Mouse (Mus musculus) stomach, embryonic 15.5 days (tissue): ENCODE data around the gene Nup88. TPM values are rescaled to one million over a fixed set of nuclear protein-coding genes. Genes with fewer than 3 reads are reported as not detected.

ENCODE experiments used
- ATAC-seq: fragments of 200-750 bp; cut with Nextera tagmentation; 2 replicates; pipeline ENCODE4 v1.8.0; 2017; ENCODE audit warnings: low read depth, moderate number of reproducible peaks, moderate TSS enrichment; ENCODE audit not compliant: insufficient read depth, low FRiP score
- H3K27ac ChIP-seq: fragments of 300-500 bp; sonication (generic); 2 replicates; pipeline ENCODE4 v1.5.1; 2015; ENCODE audit warnings: mild to moderate bottlenecking, inconsistent platforms
- H3K27me3 ChIP-seq: fragments of 300-500 bp; sonication (generic); replicated peaks from 2 replicates; pipeline ENCODE4 v1.6.1; 2015; ENCODE audit warnings: inconsistent platforms
- H3K36me3 ChIP-seq: fragments of 300-500 bp; sonication (generic); 2 replicates; pipeline ENCODE4 v1.6.1; 2015; ENCODE audit warnings: inconsistent platforms
- H3K4me1 ChIP-seq: fragments of 300-500 bp; sonication (generic); 2 replicates; pipeline ENCODE4 v1.6.1; 2015; ENCODE audit warnings: inconsistent platforms
- H3K4me2 ChIP-seq: fragments of 300-500 bp; sonication (generic); 2 replicates; pipeline ENCODE4 v1.6.1; 2015; ENCODE audit warnings: mild to moderate bottlenecking, inconsistent platforms
- H3K4me3 ChIP-seq: fragments of 300-500 bp; sonication (generic); replicated peaks from 2 replicates; pipeline ENCODE4 v1.5.1; 2015; ENCODE audit warnings: inconsistent platforms
- H3K9ac ChIP-seq: fragments of 300-500 bp; sonication (generic); 2 replicates; pipeline ENCODE4 v1.6.1; 2015; ENCODE audit warnings: inconsistent platforms
- H3K9me3 ChIP-seq: fragments of 300-500 bp; sonication (generic); 2 replicates; pipeline ENCODE4 v1.6.1; 2016; ENCODE audit warnings: inconsistent platforms
- WGBS: fragments of 180-500 bp; shearing (Covaris S2); methylation state at CpG from one replicate; pipeline ENCODE4 v1.1.7; 2015; 5-methylcytosine and 5-hydroxymethylcytosine counted together
- polyA plus RNA-seq: library from polyadenylated mRNA; unstranded; fragments of >200 nt; fragmentation: Nextera tagmentation; extraction: Ambion mirVana; gene quantifications from 2 replicates; pipeline ENCODE4 v1.2.1, GENCODE M21; 2015

Nup88 gene
- polyA plus RNA-seq, result 108 and 112 TPM in 2 replicates

- Histone ChIP-seq H3K36me3 (peaks cover 23% of the 10 kb centered on the region), H3K27me3 (no peaks in the 10 kb centered on the region), H3K27ac (peak within 1 kb of the TSS; percentile 94), H3K4me1 (peaks cover 8% of the 10 kb centered on the region), H3K4me3 (peak within 1 kb of the TSS; percentile 85), H3K9me3 (no peaks in the 10 kb centered on the region), H3K4me2 (peak within 1 kb of the TSS; percentile 82), H3K9ac (peak within 1 kb of the TSS; percentile 90)
- WGBS, result under 1% methylated on average over 42 of the region's 43 CpGs
- ATAC-seq, result peak; percentile 98
Observed at GRCm38 (mm10) chr11:70969821-70970559, at the start of gene Nup88, which contains the start of gene Rpain. Gene Nup88, minus strand, starts transcription at chr11:70969973. Gene Rpain, plus strand, starts transcription at chr11:70970213.

DNA sequence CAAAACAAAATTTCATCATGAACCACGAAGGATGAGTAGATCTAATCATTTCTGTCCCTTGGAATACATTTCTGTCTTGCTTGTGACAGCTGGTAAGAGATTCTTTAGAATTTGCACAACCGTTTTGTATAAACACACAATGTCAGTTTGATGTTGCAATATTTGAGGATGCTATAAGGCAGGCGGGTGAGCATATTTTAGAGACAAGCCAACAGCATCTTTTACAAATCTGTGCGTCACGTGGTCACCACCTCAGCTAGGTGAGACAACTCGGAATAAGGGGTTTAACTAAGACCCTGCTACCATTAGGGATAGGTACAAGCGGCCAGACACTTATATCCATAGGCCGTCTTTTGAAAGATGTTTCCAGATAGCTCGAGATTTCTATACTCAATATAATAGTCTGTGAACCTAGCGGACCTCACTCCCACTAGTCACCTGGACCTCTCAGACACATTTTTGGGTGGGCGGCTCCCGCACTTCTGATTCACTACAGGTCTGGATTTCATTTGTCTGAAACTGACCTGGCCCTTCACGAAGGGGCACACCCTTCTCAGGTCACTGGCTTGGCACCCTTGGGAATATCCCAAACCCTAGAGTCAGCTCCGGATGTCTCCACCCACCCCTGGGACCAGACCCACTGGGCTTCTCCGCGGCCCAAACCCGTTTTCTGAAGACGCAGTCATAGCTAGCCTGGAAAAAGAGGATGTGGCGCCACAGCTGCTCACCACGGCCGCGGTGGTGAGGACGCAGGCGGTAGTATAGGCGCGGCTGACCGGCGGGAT is 48.8 kb upstream of the Nup88 start:
- H3K4me3 ChIP-seq, result peak overlapping the region; percentile 86
- H3K9me3 ChIP-seq, result no peaks in the 10 kb centered on the region
- WGBS, result 5% methylated on average over 26 of the region's 28 CpGs
- peaks cover 6% of the 10 kb centered on the region; the same call in 1 of the 2 replicates for H3K4me1 ChIP-seq
- peak overlapping the region; percentile 83 for H3K4me2 ChIP-seq
- H3K27me3 ChIP-seq, result no peaks in the 10 kb centered on the region
- peak overlapping the region; percentile 91 for H3K9ac ChIP-seq
- peak overlapping the region; percentile 41; the same call in 1 of the 2 replicates for H3K27ac ChIP-seq
- ATAC-seq, result no peak; the same call in 1 of the 2 replicates
- H3K36me3 ChIP-seq, result peaks cover 8% of the 10 kb centered on the region; the same call in 1 of the 2 replicates

DNA sequence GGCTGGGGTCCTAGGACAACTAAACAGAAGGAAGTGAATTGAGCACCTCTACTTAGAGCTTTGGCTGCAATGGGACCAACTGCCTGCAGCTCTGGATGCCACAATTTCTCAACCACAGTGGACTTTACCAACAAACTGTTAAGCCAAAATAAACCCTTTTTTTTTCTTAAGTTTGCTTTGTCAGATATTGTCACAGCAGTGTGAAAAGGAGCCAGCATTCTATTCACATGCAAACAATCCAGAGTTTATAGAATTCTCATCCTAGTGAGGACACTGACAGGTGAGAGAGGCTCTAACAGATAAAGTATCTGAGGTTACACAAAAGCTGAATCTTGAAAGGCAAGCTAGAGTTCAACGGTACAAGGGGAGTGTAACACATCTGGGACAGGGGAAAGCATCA is 47.3 kb upstream of the Nup88 start:
- Histone ChIP-seq H3K9ac (no peak overlapping the region), H3K4me3 (no peak overlapping the region), H3K27me3 (no peaks in the 10 kb centered on the region), H3K4me2 (no peak overlapping the region), H3K36me3 (peaks cover 20% of the 10 kb centered on the region), H3K9me3 (no peaks in the 10 kb centered on the region), H3K4me1 (peaks cover 6% of the 10 kb centered on the region; the same call in 1 of the 2 replicates), H3K27ac (no peak overlapping the region)
- 93% methylated on average over 1 of the region's 1 CpGs for WGBS
- ATAC-seq, result no peak

- no peaks in the 10 kb centered on the region for H3K9me3 ChIP-seq
- peak; percentile 58; the same call in 1 of the 2 replicates for ATAC-seq
Observed at GRCm38 (mm10) chr11:71012743-71013142, 43.0 kb upstream of the Nup88 start.

GRCm38 (mm10) chr11:71008321-71008720 is 38.5 kb upstream of the Nup88 start:
- H3K27me3 ChIP-seq, result no peaks in the 10 kb centered on the region
- H3K9me3 ChIP-seq, result no peaks in the 10 kb centered on the region
- H3K9ac ChIP-seq, result no peak overlapping the region
- whole genome bisulfite sequencing, result 89% methylated on average over 3 of the region's 3 CpGs
- H3K4me2 ChIP-seq, result no peak overlapping the region
- H3K36me3 ChIP-seq, result peaks cover 29% of the 10 kb centered on the region
- ATAC-seq, result no peak
- H3K4me1 ChIP-seq, result peaks cover 3% of the 10 kb centered on the region
- no peak overlapping the region for H3K4me3 ChIP-seq
- H3K27ac ChIP-seq, result no peak overlapping the region

More at GRCm38 (mm10) chr11:71012743-71013142, 43.0 kb upstream of the Nup88 start:
- no peaks in the 10 kb centered on the region for H3K4me1 ChIP-seq
- peaks cover 40% of the 10 kb centered on the region for H3K36me3 ChIP-seq
- H3K9ac ChIP-seq, result no peak overlapping the region
- no peak overlapping the region for H3K4me3 ChIP-seq
- WGBS, result 94% methylated on average over 7 of the region's 7 CpGs
- no peak overlapping the region for H3K27ac ChIP-seq
- no peaks in the 10 kb centered on the region for H3K27me3 ChIP-seq
- no peak overlapping the region for H3K4me2 ChIP-seq

DNA sequence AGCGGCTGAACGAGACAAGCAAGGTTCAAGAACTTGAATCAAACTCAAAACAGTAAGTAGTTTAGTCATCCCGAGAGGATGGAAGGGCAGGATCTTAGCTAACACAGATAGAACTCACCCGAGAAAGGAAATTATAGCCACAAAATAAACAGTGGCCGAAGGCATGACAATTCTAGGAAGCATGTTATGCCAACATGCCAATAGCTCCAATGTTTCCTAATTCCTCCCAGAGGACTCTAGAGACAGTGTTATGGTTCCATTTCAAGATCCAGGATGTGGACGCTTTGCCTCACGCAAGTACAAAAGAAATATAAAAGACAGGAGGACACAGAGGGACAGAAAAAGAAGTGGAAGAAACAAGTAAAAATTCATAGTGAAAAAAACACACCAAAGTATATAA is 38.1 kb upstream of the Nup88 start:
- Histone ChIP-seq H3K4me3 (no peak overlapping the region), H3K27ac (no peak overlapping the region), H3K4me2 (no peak overlapping the region), H3K9ac (no peak overlapping the region), H3K4me1 (peaks cover 8% of the 10 kb centered on the region), H3K27me3 (no peaks in the 10 kb centered on the region), H3K9me3 (no peaks in the 10 kb centered on the region), H3K36me3 (peaks cover 28% of the 10 kb centered on the region)
- 89% methylated on average over 7 of the region's 7 CpGs for WGBS
- ATAC-seq, result no peak

DNA sequence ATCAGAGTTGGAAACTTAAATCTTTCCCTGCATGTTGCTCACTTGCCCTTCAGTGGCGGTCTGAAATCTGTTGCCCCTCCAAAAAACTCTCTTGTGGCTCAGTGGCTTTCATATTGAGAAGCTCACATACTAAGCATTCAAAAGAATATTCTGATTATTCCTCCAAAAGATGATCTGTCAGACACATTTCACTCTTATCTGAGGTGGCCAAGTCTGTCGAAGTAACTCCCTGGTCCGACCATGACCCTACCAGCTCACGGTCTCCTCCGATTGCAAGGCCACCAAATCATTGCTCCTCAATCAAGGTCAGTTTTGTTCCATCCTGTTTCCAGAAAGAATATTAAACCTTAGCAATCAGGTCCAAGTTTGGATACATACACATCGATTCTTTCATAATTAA is 37.3 kb upstream of the Nup88 start:
- no peak for ATAC-seq
- H3K4me1 ChIP-seq, result peaks cover 12% of the 10 kb centered on the region
- H3K36me3 ChIP-seq, result peaks cover 20% of the 10 kb centered on the region
- no peaks in the 10 kb centered on the region for H3K27me3 ChIP-seq
- no peak overlapping the region for H3K4me2 ChIP-seq
- H3K4me3 ChIP-seq, result no peak overlapping the region
- no peak overlapping the region for H3K27ac ChIP-seq
- H3K9me3 ChIP-seq, result no peaks in the 10 kb centered on the region
- no peak overlapping the region for H3K9ac ChIP-seq
- 91% methylated on average over 6 of the region's 6 CpGs for WGBS

GRCm38 (mm10) chr11:71005046-71005445 is 35.3 kb upstream of the Nup88 start:
- 51% methylated on average over 5 of the region's 5 CpGs for WGBS
- Histone ChIP-seq H3K36me3 (peaks cover 11% of the 10 kb centered on the region; the same call in 1 of the 2 replicates), H3K9ac (no peak overlapping the region), H3K27me3 (no peaks in the 10 kb centered on the region), H3K4me3 (no peak overlapping the region; the same call in 1 of the 2 replicates), H3K27ac (peak overlapping the region; percentile 31; the same call in 1 of the 2 replicates), H3K9me3 (no peaks in the 10 kb centered on the region), H3K4me1 (peaks cover 12% of the 10 kb centered on the region), H3K4me2 (peak overlapping the region; percentile 50)
- no peak for ATAC-seq

DNA sequence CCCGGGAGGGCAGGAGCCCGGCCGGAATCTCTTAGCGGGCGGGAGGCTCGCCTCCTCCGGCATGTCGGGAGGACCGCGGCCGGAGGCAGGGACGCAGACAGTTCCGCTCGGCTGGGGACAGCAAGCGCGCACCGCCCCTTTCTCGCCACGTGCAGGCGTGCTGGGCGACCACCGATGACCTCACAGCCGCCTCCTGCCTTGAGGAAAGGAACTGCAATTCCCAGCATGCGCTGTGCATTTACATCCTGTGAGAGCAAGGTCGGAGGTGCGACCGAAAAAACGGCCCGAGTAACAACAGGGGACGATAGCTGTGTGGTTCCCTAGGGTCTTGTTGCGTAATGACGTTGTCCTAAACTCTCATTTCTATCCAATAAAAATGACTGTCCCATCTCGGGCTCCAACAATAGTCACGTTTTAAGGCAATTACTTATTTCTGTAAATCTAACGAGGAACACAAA is 34.6 kb upstream of the Nup88 start, which contains the start of gene Dhx33:
TSS of gene Dhx33 (minus strand) at position 122 of the 458 bp plus-strand sequence.
- no peaks in the 10 kb centered on the region for H3K27me3 ChIP-seq
- H3K9me3 ChIP-seq, result no peaks in the 10 kb centered on the region
- peak within 1 kb of the TSS; percentile 63 for H3K9ac ChIP-seq
- peak within 1 kb of the TSS; percentile 99 for H3K4me3 ChIP-seq
- H3K27ac ChIP-seq, result peak within 1 kb of the TSS; percentile 86
- peak; percentile 97 for ATAC-seq
- H3K4me1 ChIP-seq, result peaks cover 12% of the 10 kb centered on the region
- H3K36me3 ChIP-seq, result peaks cover 11% of the 10 kb centered on the region; the same call in 1 of the 2 replicates
- 0% methylated on average over 35 of the region's 35 CpGs for WGBS
- H3K4me2 ChIP-seq, result peak within 1 kb of the TSS; percentile 86

- H3K27ac ChIP-seq, result peak overlapping the region; percentile 86
- peak overlapping the region; percentile 99 for H3K4me3 ChIP-seq
- H3K9me3 ChIP-seq, result no peaks in the 10 kb centered on the region
- peak; percentile 62 for ATAC-seq
- under 1% methylated on average over 49 of the region's 49 CpGs for WGBS
- H3K4me1 ChIP-seq, result peaks cover 12% of the 10 kb centered on the region
- H3K36me3 ChIP-seq, result 0 out of 2 replicates have a peak, but pooled peaks cover 7% of the 10 kb centered on the region
- no peaks in the 10 kb centered on the region for H3K27me3 ChIP-seq
- H3K9ac ChIP-seq, result peak overlapping the region; percentile 63
- H3K4me2 ChIP-seq, result peak overlapping the region; percentile 86
Observed at GRCm38 (mm10) chr11:71003611-71004315, 34.0 kb upstream of the Nup88 start.

DNA sequence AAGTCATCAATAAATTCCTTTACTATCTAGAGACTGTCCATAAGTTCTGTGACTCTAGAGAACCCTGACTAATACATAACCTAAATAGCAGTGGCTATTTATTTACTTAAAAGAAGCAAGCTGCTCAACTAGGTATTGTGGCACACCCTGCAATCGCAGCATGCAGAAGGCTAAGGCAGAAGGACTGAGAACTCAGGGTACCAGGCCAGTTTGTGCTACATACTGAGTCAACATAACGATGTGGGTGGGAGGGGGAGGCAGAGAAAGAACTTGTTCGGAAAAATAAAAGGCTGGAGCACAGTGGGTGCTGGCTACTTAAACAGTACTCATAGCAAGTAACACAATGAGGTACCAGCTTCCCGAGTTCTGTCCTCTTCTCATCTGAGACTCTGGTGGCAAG is 31.4 kb upstream of the Nup88 start:
- 88% methylated on average over 4 of the region's 4 CpGs for WGBS
- no peak overlapping the region for H3K4me2 ChIP-seq
- H3K4me1 ChIP-seq, result peaks cover 12% of the 10 kb centered on the region
- H3K4me3 ChIP-seq, result no peak overlapping the region
- no peak overlapping the region for H3K27ac ChIP-seq
- H3K9me3 ChIP-seq, result no peaks in the 10 kb centered on the region
- no peaks in the 10 kb centered on the region for H3K27me3 ChIP-seq
- ATAC-seq, result no peak
- peaks cover 8% of the 10 kb centered on the region; the same call in 1 of the 2 replicates for H3K36me3 ChIP-seq
- no peak overlapping the region for H3K9ac ChIP-seq
